Mouse (Mus musculus) heart, embryonic 10.5 days (tissue): ENCODE measurements around the gene Rabl2. TPM values are rescaled to one million over a fixed set of nuclear protein-coding genes. Genes with fewer than 3 reads are reported as not detected.
A peak's percentile ranks its signal among the peaks of the same experiment; 100 is the strongest.

Experiments used
- DNase-seq: peaks from one replicate; pipeline ENCODE4 v3.0.0-alpha.2; 2017; ENCODE audit warnings: low spot score
- H3K27ac ChIP-seq: fragments of 300-500 bp; sonication (generic); 2 replicates; pipeline ENCODE4 v1.5.1; 2016; ENCODE audit warnings: mild to moderate bottlenecking
- H3K27me3 ChIP-seq: fragments of 300-500 bp; sonication (generic); 2 replicates; pipeline ENCODE4 v1.6.1; 2016; ENCODE audit warnings: mild to moderate bottlenecking; ENCODE audit not compliant: poor library complexity, insufficient read depth, severe bottlenecking
- H3K36me3 ChIP-seq: fragments of 300-500 bp; sonication (generic); 2 replicates; pipeline ENCODE4 v1.6.1; 2016; ENCODE audit warnings: mild to moderate bottlenecking, moderate library complexity
- H3K4me1 ChIP-seq: fragments of 300-500 bp; sonication (generic); 2 replicates; pipeline ENCODE4 v1.6.1; 2016; ENCODE audit warnings: mild to moderate bottlenecking
- H3K4me3 ChIP-seq: fragments of 300-500 bp; sonication (generic); 2 replicates; pipeline ENCODE4 v1.5.1; 2016; ENCODE audit warnings: mild to moderate bottlenecking, moderate library complexity
- H3K9me3 ChIP-seq: fragments of 300-500 bp; sonication (generic); 2 replicates; pipeline ENCODE4 v1.6.1; 2016; ENCODE audit warnings: mild to moderate bottlenecking, moderate library complexity
- WGBS: fragments of 180-500 bp; shearing (Covaris S2); methylation state at CpG from one replicate; pipeline ENCODE4 v1.1.7; 2016; 5-methylcytosine and 5-hydroxymethylcytosine counted together
- polyA plus RNA-seq: library from polyadenylated mRNA; unstranded; fragments of >200 nt; fragmentation: Nextera tagmentation; extraction: Ambion mirVana; gene quantifications from 2 replicates; pipeline ENCODE4 v1.2.1, GENCODE M21; 2016

The Rabl2 gene
- polyA plus RNA-seq, result 23.2 and 35.1 TPM in 2 replicates

- DNase-seq, result peak; percentile 95
- peak within 1 kb of the TSS; percentile 91 for H3K4me3 ChIP-seq
- H3K27me3 ChIP-seq, result no peaks in the 10 kb centered on the region
- peak within 1 kb of the TSS; percentile 83 for H3K27ac ChIP-seq
- H3K36me3 ChIP-seq, result no peaks in the 10 kb centered on the region
- peaks cover 16% of the 10 kb centered on the region for H3K4me1 ChIP-seq
- no peaks in the 10 kb centered on the region for H3K9me3 ChIP-seq
- under 1% methylated on average over 35 of the region's 35 CpGs for WGBS
These were observed at the start of gene Rabl2 for GRCm38 (mm10) chr15:89591723-89592455. TSS of gene Rabl2 (minus strand) at chr15:89591923.

- DNase-seq, result peak; percentile 79
- Histone ChIP-seq H3K27me3 (no peaks in the 10 kb centered on the region), H3K4me1 (no peaks in the 10 kb centered on the region), H3K36me3 (no peaks in the 10 kb centered on the region), H3K9me3 (no peaks in the 10 kb centered on the region), H3K27ac (no peak overlapping the region), H3K4me3 (no peak overlapping the region)
- 15% methylated on average over 6 of the region's 6 CpGs for WGBS
These were observed 31.9 kb upstream of the Rabl2 start for GRCm38 (mm10) chr15:89623626-89623959.

DNA sequence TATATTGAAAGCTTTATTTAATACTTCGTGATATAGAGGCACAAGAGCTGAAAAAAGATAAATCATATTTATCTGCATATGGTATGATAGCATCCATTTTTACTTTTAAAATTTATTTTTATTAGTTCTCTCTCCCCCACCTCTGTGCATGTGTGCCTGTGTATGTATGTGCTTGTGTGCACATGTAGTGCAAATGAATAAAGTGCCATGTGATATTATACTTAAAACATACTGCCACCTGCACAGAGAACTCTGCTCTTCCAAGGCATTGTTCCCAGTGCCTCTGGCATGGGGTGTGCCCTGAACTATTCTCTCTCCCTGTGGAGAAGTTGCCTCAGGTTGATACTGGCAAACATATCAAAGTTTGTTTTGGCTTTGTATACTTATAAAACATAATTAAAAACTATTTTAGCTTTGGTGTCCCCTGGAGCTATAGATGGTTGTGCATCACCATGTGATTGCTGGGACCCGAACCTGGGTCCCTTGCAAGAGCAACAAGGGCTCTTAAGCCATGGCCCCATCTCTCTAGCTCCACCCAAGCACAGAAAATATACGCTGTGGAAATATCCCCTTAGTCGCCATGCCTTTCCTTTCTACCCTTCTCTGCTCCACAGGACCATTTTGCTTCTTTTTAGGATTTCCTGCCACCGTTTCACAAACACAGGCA is 31.4 kb upstream of the Rabl2 start:
- H3K27me3 ChIP-seq, result no peaks in the 10 kb centered on the region
- no peaks in the 10 kb centered on the region for H3K9me3 ChIP-seq
- no peak overlapping the region for H3K27ac ChIP-seq
- H3K36me3 ChIP-seq, result no peaks in the 10 kb centered on the region
- 62% methylated on average over 5 of the region's 5 CpGs for WGBS
- H3K4me1 ChIP-seq, result no peaks in the 10 kb centered on the region
- no peak overlapping the region for H3K4me3 ChIP-seq
- DNase-seq, result no peak

GRCm38 (mm10) chr15:89622312-89622958 is 30.7 kb upstream of the Rabl2 start:
- DNase-seq, result no peak
- H3K27me3 ChIP-seq, result no peaks in the 10 kb centered on the region
- H3K27ac ChIP-seq, result no peak overlapping the region
- 79% methylated on average over 12 of the region's 12 CpGs for WGBS
- no peaks in the 10 kb centered on the region for H3K36me3 ChIP-seq
- H3K4me3 ChIP-seq, result no peak overlapping the region
- no peaks in the 10 kb centered on the region for H3K9me3 ChIP-seq
- H3K4me1 ChIP-seq, result no peaks in the 10 kb centered on the region

GRCm38 (mm10) chr15:89607888-89608287 is 16.2 kb upstream of the Rabl2 start:
- H3K9me3 ChIP-seq, result no peaks in the 10 kb centered on the region
- no peak for DNase-seq
- H3K4me1 ChIP-seq, result no peaks in the 10 kb centered on the region
- H3K27me3 ChIP-seq, result no peaks in the 10 kb centered on the region
- H3K36me3 ChIP-seq, result no peaks in the 10 kb centered on the region
- 75% methylated on average over 9 of the region's 9 CpGs for WGBS
- no peak overlapping the region for H3K4me3 ChIP-seq
- H3K27ac ChIP-seq, result no peak overlapping the region

- no peaks in the 10 kb centered on the region for H3K4me1 ChIP-seq
- no peaks in the 10 kb centered on the region for H3K27me3 ChIP-seq
- no peak for DNase-seq
- 81% methylated on average over 8 of the region's 8 CpGs for WGBS
- no peaks in the 10 kb centered on the region for H3K36me3 ChIP-seq
- no peak overlapping the region for H3K4me3 ChIP-seq
- H3K9me3 ChIP-seq, result no peaks in the 10 kb centered on the region
- no peak overlapping the region for H3K27ac ChIP-seq
These were observed 15.8 kb upstream of the Rabl2 start for GRCm38 (mm10) chr15:89607480-89607879.

GRCm38 (mm10) chr15:89605822-89606570 is 14.3 kb upstream of the Rabl2 start:
- WGBS, result 74% methylated on average over 12 of the region's 12 CpGs
- no peak overlapping the region for H3K4me3 ChIP-seq
- no peak overlapping the region for H3K27ac ChIP-seq
- no peaks in the 10 kb centered on the region for H3K27me3 ChIP-seq
- no peaks in the 10 kb centered on the region for H3K4me1 ChIP-seq
- H3K36me3 ChIP-seq, result no peaks in the 10 kb centered on the region
- no peaks in the 10 kb centered on the region for H3K9me3 ChIP-seq
- DNase-seq, result no peak

DNA sequence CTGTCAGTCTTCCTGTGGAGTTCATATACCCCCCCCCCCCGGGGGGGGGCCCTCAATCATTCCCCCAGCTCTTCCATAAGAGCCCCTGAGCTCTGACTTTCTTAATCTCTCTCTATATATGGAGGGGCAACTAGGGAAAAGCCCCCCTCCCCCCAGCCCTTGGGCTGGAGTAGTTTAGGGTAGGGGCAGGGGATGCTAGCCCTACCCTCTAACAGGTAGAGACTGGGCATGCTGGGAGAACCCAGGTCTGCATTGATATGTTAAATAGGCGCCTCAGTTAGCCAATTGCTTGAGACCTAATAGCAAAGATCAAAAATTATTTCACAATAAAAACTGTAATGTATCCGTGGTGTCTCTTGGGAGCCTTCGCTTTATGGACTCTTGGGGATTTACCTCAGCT is 825 bp upstream of the Rabl2 start:
- Histone ChIP-seq H3K4me1 (peaks cover 16% of the 10 kb centered on the region), H3K27me3 (no peaks in the 10 kb centered on the region), H3K36me3 (no peaks in the 10 kb centered on the region), H3K9me3 (no peaks in the 10 kb centered on the region), H3K4me3 (peak overlapping the region; percentile 91), H3K27ac (peak overlapping the region; percentile 83)
- 38% methylated on average over 4 of the region's 4 CpGs for WGBS
- no peak for DNase-seq

- 5% methylated on average over 30 of the region's 30 CpGs for WGBS
- peaks cover 16% of the 10 kb centered on the region for H3K4me1 ChIP-seq
- H3K27ac ChIP-seq, result peak overlapping the region; percentile 83
- H3K27me3 ChIP-seq, result no peaks in the 10 kb centered on the region
- no peaks in the 10 kb centered on the region for H3K9me3 ChIP-seq
- no peak for DNase-seq
- H3K36me3 ChIP-seq, result no peaks in the 10 kb centered on the region
- peak overlapping the region; percentile 91 for H3K4me3 ChIP-seq
These were observed 406 bp downstream of the Rabl2 start for GRCm38 (mm10) chr15:89591317-89591716.

DNA sequence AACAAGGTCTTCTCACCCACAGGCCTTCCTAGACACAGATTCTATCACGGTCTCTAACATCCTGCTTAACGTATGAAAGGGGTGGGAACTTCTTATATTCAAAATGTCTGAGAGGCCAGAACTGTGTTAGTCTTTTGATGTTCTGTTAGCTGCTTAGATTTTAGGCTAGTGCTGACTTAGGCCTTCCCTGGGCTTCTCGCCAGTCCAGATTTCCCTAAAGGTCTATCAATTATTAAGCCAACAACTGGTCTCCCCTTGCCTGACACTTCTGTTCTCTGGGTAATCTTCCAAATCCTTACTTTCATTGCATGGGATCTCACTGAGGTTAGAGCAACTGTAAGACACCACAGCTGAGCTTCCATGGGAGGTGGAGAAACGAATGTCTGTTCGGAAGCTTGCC is 2.6 kb downstream of the Rabl2 start:
- Histone ChIP-seq H3K4me3 (no peak overlapping the region), H3K36me3 (0 out of 2 replicates have a peak, but pooled peaks cover 3% of the 10 kb centered on the region), H3K4me1 (peaks cover 16% of the 10 kb centered on the region), H3K9me3 (no peaks in the 10 kb centered on the region), H3K27me3 (no peaks in the 10 kb centered on the region), H3K27ac (no peak overlapping the region)
- DNase-seq, result no peak
- WGBS, result 90% methylated on average over 5 of the region's 5 CpGs

DNA sequence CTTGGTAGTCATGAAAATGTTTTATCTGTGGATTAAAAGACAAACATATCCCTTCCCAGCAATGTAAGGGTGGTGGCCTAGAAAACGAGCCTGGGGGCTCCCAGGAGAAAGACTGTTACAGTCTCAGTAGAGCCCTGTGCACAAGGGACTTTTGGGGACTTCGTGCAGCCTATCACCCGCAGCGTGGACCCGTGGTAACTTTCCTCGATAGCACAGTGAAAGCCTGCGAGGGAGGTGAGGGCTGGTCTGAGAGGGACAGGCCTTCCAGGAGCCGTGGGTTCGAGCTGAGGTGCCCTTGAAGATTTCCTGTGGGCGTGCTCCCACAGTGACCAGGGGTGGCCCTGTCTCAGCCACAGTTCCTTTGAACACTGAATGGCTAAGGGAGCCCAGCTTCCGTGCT is 6.1 kb downstream of the Rabl2 start:
- Histone ChIP-seq H3K4me3 (no peak overlapping the region), H3K36me3 (peaks cover 19% of the 10 kb centered on the region; the same call in 1 of the 2 replicates), H3K4me1 (0 out of 2 replicates have a peak, but pooled peaks cover 6% of the 10 kb centered on the region), H3K27ac (no peak overlapping the region), H3K27me3 (no peaks in the 10 kb centered on the region), H3K9me3 (no peaks in the 10 kb centered on the region)
- WGBS, result 78% methylated on average over 11 of the region's 11 CpGs
- DNase-seq, result no peak

GRCm38 (mm10) chr15:89585101-89585500 is 6.6 kb downstream of the Rabl2 start:
- Histone ChIP-seq H3K36me3 (peaks cover 19% of the 10 kb centered on the region; the same call in 1 of the 2 replicates), H3K4me3 (no peak overlapping the region), H3K27me3 (no peaks in the 10 kb centered on the region), H3K4me1 (0 out of 2 replicates have a peak, but pooled peaks cover under 1% of the 10 kb centered on the region), H3K27ac (no peak overlapping the region), H3K9me3 (no peaks in the 10 kb centered on the region)
- DNase-seq, result no peak
- WGBS, result 86% methylated on average over 5 of the region's 5 CpGs
